Mouse (Mus musculus): ENCODE data around the gene Klhl11.

Klhl11 gene

GRCm38 (mm10) chr11:100471352-100472196, 967 bp downstream of the Klhl11 start:
- DNase-seq (ENCODE audit: low read depth), result peak; percentile 12

GRCm38 (mm10) chr11:100465833-100466232, 6.7 kb downstream of the Klhl11 start:
- DNase-seq (ENCODE audit: low read depth), result no peak

DNA sequence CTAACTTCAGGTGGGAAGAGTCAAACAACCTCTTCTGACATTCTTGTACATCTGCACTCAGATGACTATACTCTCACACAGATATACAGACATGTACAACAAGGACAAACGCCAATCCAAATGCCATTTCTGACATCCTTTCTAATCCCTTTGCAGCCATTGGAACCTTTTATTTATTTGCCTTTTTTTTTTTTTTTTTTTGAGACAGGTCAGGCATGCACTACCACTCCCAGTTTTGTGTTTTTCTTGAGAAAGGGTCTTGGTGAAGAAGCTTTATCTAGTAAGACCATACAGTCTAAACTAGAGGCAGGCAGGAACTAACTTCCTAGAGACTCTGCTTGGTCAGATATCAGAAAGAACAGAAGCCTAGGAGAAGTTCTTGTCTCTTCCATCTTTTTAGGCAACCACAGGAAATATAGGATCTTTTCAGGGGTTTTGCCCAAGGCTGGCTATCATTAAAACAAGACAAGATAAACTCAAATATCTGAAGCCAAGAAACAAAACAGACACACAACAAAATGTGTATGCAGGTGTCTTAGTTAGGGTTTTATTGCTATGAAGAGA, 7.2 kb downstream of the Klhl11 start:
- no peak for DNase-seq (ENCODE audit: low read depth)

DNA sequence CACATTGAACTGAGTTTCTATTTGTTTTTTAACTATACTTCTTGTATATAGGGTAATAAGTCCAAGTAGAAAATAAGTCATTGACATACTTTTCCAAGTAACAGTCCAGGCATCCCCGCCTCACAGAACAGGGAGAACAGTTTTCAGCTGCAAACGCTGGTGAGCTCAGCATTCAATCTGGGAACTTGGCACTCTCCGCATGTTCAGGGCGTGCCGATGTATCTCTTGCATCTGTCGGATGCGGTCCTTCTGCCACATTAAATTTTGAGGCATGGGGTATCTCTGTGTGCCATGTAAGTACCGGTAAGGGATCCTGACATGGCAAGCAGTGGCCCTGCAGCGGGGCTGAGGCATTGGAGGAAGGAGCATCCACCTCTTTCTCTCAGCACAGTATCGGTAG, 9.8 kb downstream of the Klhl11 start:
- DNase-seq (ENCODE audit: low read depth), result no peak

DNA sequence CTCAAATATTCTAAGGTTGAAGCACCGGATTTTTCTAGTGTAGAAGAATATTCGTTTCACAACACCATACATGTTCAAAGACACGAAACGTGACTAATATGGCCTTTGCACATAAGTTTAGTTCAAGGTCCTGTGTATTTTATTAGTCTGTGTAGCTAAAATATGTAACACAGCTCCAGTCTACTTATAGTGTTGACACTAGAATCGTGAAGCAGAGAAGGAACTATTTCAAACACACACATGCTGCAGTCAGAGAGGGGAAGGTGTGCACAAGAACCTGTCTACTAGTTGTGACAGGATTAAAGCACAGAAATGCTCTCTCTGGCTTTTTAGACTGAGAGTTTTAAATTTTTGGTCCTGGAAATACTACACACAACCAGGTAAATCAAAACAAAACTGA, 14.8 kb downstream of the Klhl11 start:
- no peak for DNase-seq (ENCODE audit: low read depth)

DNA sequence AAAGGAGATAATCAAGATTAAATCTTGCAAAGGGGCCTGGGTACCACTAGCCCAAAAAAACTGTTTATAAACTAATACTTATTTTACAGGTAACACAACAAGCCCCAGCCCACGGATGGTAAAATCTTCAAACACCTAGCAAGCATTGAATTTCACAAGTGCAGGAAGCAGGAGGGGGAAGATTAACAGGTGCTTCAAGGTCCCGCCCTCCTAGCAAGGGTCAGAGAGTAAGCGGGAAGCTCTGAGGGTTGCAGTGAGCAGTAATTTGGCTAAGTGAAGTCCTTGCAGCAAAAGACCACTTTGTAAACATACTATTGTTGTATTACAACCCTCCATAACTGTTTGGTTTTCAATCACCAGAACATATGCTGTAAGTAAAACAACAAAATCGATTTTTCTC, 15.3 kb downstream of the Klhl11 start:
- DNase-seq (ENCODE audit: low read depth), result no peak

- DNase-seq (ENCODE audit: low read depth), result no peak
Observed at GRCm38 (mm10) chr11:100442625-100443024, 29.9 kb downstream of the Klhl11 start.

DNA sequence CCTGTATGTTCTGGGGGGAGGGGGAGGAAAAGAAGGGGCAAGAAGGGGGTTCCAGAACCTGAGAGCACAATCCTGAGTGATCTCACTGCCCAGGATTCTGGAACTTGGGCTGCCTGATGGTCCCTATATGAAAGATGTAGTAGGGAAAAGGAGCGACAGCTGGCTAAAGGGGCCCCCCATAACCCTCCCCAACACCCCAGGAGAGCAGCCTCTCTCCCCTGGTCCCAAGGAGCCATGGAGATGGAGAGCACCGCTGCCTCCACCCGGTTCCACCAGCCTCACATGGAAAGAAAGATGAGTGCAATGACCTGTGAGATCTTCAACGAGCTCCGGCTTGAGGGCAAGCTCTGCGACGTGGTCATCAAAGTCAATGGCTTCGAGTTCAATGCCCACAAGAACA, 30.7 kb downstream of the Klhl11 start, which contains the start of the genes Nt5c3b and Klhl10:
TSS of gene Nt5c3b (minus strand) at position 12 of the 400 bp plus-strand sequence.
TSS of gene Klhl10 (plus strand) at position 121 of the 400 bp plus-strand sequence.
- no peak for DNase-seq (ENCODE audit: low read depth)

DNA sequence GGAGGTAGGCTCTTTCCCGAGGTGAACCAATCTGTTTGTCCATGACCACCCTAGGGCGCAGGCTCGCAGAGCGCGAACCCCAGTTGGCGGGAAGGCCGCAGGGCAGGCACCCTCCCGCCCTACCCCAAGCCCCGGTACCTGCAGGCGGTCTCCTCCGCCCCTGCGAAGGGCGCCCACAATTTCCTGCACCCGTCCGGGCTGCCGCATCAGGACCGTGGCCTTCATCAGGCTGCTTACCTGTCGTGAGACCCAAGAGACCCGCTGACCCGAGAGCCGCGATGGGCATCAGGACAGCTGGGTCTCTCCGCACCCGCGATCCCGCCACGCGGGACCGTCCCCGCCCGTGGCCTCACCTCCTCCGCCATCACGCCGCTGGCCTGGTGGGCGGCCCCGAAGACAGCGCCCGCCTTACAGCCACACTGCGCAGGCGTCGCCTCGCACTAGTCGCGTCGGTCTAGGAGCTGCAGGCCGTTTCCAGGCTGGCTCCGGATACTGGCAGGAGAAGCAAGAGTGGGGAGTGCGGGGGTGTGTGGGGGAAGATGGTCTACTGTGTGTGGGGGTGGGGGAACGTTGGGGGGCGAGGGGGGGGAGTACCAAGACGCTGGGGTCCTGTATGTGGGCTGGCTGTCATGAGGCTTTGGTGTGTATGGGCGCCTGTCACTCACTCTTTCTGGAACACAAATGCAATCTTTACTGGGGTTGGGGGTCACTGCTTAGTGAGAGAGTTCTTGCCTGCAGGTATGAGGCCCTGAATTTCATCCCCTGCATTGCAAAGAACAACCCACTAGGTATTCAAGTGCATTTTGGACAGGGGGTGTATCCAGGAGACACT, 31.6 kb downstream of the Klhl11 start:
- peak; percentile 91 for DNase-seq (ENCODE audit: low read depth)

DNA sequence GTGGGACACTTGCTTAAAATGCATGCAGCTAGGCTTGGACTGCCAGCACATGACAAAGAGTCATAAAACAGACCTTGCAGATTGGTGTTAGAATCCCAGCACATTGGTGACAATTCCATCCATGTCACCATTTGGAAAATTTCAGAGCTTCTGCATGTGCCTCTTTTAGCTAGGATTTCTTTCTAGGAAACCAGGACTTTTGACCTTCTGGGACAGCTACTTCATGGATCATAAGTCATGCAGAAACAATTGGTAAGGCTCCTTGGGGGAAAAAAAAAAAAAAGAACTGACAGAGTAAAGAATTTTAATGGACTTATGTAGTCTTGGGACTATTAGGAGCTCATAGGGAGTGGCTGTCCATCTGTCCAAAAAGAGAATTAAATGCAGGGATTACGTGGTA, 34.6 kb downstream of the Klhl11 start:
- DNase-seq (ENCODE audit: low read depth), result no peak

GRCm38 (mm10) chr11:100435678-100436246, 36.8 kb downstream of the Klhl11 start:
- DNase-seq (ENCODE audit: low read depth), result no peak

- no peak for DNase-seq (ENCODE audit: low read depth)
Observed at GRCm38 (mm10) chr11:100432002-100432401, 40.5 kb downstream of the Klhl11 start.

DNA sequence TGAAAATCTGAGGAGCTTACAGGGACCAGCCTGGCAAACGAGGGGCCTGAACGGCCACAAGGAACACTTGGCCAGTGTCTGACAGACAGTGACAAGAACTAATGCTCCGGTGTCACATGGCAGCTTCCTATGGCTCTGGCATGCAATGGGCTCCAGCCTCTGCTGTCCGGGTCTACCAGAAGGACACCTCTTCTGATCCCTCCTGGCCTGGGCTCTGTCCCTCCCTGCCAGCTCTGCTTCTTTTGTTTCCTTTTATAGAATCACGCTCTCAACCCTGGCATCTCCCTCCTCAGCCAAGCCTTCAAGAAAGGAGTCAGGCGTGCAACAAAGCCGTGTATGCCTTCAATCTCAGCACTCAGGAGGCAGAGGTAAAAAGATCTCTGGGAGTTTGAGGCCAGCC, 42.5 kb downstream of the Klhl11 start:
- no peak for DNase-seq (ENCODE audit: low read depth)

- DNase-seq (ENCODE audit: low read depth), result peak; percentile 29
Observed at GRCm38 (mm10) chr11:100428612-100429199, 43.8 kb downstream of the Klhl11 start.

DNA sequence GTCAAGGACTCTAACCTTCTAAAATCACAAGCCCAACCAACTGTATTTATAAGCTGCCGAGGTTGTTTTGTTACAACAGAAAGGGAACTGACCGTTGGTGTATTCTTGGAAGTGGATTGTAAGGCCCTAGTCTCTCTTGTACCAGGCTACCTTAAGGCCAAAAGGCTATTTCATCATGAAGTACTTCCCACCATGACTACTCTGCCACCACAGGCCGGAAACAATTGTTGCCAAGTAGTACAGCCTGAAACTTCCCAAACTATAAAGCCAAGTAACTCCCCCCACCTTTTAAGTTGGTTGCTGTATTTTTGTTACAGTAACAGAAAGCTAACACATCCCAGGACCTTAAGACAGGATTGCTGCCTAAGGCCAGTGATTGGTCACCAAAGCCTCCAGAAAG, 45.7 kb downstream of the Klhl11 start:
- DNase-seq (ENCODE audit: low read depth), result no peak

GRCm38 (mm10) chr11:100425851-100426250, 46.7 kb downstream of the Klhl11 start:
- peak; percentile 94 for DNase-seq (ENCODE audit: low read depth)

DNA sequence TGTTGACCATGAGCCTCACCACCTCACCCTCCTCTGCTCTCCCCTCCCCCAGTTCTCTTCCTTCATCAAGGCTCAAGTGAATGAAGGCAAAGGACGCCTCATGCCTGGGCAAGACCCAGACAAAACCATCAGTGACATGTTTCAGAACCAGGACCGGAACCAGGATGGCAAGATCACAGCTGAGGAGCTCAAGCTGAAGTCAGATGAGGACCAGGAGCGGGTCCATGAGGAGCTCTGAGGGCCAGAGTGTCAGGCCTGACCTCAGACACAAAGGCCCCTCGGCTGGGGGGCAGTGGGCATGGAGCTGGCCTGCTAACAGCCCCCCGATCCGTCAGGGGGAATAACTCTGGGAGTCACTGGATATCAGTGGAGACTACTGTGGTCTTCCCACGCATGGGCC, 48.7 kb downstream of the Klhl11 start:
- DNase-seq (ENCODE audit: low read depth), result no peak

- no peak for DNase-seq (ENCODE audit: low read depth)
Observed at GRCm38 (mm10) chr11:100421537-100421936, 51.0 kb downstream of the Klhl11 start.

DNA sequence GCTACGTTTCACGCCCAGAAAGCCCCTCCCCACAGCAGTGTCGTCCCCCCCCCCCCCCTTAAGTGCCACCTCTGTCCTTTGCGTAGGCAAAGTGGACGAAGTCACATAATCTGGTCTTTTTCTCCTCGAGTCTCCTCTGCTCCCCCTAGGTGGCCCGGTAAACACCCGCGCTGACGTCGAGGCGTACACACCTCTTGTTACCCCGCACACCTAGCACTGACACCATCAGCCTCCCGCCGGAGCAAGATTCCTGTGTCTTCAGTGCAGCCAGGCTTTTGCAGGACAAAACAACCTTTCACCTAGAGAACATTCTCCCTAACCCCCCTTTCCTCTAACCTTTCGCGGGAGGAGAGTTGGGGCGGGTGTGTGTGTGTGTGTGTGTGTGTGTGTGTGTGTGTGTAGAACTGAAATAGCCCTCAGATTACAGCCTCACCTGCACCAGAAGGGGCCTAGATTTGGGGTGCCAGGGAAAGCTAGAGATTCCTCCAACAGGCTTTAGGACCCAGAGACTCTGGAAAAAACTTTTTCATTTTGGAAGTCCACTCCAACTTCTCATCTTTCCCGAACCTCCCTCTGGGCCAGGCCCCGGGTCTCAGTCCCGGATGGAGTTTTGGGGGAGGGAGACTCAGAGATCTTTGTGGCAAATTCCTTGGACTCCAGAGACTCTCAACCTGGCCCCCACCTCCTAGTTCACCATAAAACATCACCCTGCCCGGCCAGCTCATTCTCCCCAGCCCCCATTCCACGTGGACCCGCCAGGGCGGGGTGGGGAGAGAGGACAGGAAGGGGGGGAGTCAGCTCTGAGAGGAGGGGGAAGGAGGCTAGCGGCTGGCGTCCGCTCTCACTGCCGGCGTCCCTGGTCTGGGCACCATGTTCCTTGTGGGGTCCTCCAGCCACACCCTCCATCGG, 57.4 kb downstream of the Klhl11 start, which contains the start of gene Fkbp10:
TSS of gene Fkbp10 (plus strand) at position 784 of the 909 bp plus-strand sequence.
- DNase-seq (ENCODE audit: low read depth), result peak; percentile 88

GRCm38 (mm10) chr11:100414021-100414913, 58.3 kb downstream of the Klhl11 start, which contains the start of gene P3h4:
Gene P3h4, minus strand, starts transcription at chr11:100414836.
- DNase-seq (ENCODE audit: low read depth), result peak; percentile 95
